Mouse (Mus musculus): ENCODE results near the gene Gm7247. TPM values are rescaled to one million over a fixed set of nuclear protein-coding genes. Genes with fewer than 3 reads are reported as not detected.

Gm7247 gene
- total RNA-seq (2023): not detected

GRCm38 (mm10) chr14:51361456-51361855 is at the start of gene Gm7247:
Gm7247 (plus strand) TSS chr14:51361756.

GRCm38 (mm10) chr14:51410520-51410919 is 49.0 kb downstream of the Gm7247 start, which contains the start of gene Vmn2r88:
Vmn2r88 (plus strand) TSS chr14:51410820.

GRCm38 (mm10) chr14:51451557-51451956 is 90.0 kb downstream of the Gm7247 start, which contains the start of gene Vmn2r89:
Vmn2r89 (plus strand) TSS chr14:51451857.

GRCm38 (mm10) chr14:51552490-51552889 is 190.9 kb downstream of the Gm7247 start, which contains the start of gene Gm5622:
Gm5622 (plus strand) TSS chr14:51552790.

GRCm38 (mm10) chr14:51573963-51574362 is 212.4 kb downstream of the Gm7247 start, which contains the start of gene Gm17175:
Gm17175 (minus strand) TSS chr14:51574063.

GRCm38 (mm10) chr14:51592039-51592438 is 230.5 kb downstream of the Gm7247 start, which contains the start of gene Gm17174:
Gm17174 (minus strand) TSS chr14:51592139.

GRCm38 (mm10) chr14:51611210-51611609 is 249.7 kb downstream of the Gm7247 start, which contains the start of gene Gm17078:
Gm17078 (minus strand) TSS chr14:51611310.

Other genes with a start within 250 kb of the Gm7247 start
- gene Eddm3b, start 247.3 kb upstream of the Gm7247 start, total RNA-seq (2023): not detected
- 10 to 100 TPM; 42.5 to 44.9 TPM for gene Rnase6, start 237.8 kb upstream of the Gm7247 start, total RNA-seq (2023)
- not detected for gene Rnase1, start 215.0 kb upstream of the Gm7247 start, total RNA-seq (2023)
- gene Rnase2b, start 199.5 kb upstream of the Gm7247 start, total RNA-seq (2023): 1 to 10 TPM; 2.5 to 2.7 TPM
- not detected for gene Ang2, start 162.6 kb upstream of the Gm7247 start, total RNA-seq (2023)
- gene Ear14, start 158.4 kb upstream of the Gm7247 start, total RNA-seq (2023): not detected
- 10 to 100 TPM; 50.2 to 56.3 TPM for gene Rnase2a, start 105.6 kb upstream of the Gm7247 start, total RNA-seq (2023)
- gene Vmn2r88, start 49.1 kb downstream of the Gm7247 start, total RNA-seq (2023): not detected
- gene Vmn2r89, start 90.1 kb downstream of the Gm7247 start, total RNA-seq (2023): not detected
- not detected for gene Gm5622, start 191.0 kb downstream of the Gm7247 start, total RNA-seq (2023)
- gene Gm17175, start 212.3 kb downstream of the Gm7247 start, total RNA-seq (2023): not detected
- gene Gm17174, start 230.4 kb downstream of the Gm7247 start, total RNA-seq (2023): not detected
- gene Gm17078, start 249.6 kb downstream of the Gm7247 start, total RNA-seq (2023): not detected